Mouse (Mus musculus): Measurements from ENCODE around the gene Pex7.

The Pex7 gene

GRCm38 (mm10) chr10:19907246-19907804, at the start of gene Pex7:
Gene Pex7, minus strand, starts transcription at chr10:19907689.
- peak; percentile 95 for DNase-seq

- DNase-seq: no peak
Measured at GRCm38 (mm10) chr10:19956745-19957144, 49.3 kb upstream of the Pex7 start.

- no peak for DNase-seq
Measured at GRCm38 (mm10) chr10:19955817-19956216, 48.3 kb upstream of the Pex7 start.

GRCm38 (mm10) chr10:19954572-19954971, 47.1 kb upstream of the Pex7 start:
- no peak for DNase-seq

- no peak for DNase-seq
Measured at GRCm38 (mm10) chr10:19953032-19953761, 45.7 kb upstream of the Pex7 start.

GRCm38 (mm10) chr10:19949106-19949505, 41.6 kb upstream of the Pex7 start:
- no peak for DNase-seq

- no peak for DNase-seq
Measured at GRCm38 (mm10) chr10:19948381-19948780, 40.9 kb upstream of the Pex7 start.

GRCm38 (mm10) chr10:19947901-19948300, 40.4 kb upstream of the Pex7 start:
- no peak for DNase-seq

GRCm38 (mm10) chr10:19947441-19947840, 40.0 kb upstream of the Pex7 start:
- DNase-seq: no peak

GRCm38 (mm10) chr10:19946644-19947043, 39.2 kb upstream of the Pex7 start:
- DNase-seq: no peak

GRCm38 (mm10) chr10:19945651-19946050, 38.2 kb upstream of the Pex7 start:
- no peak for DNase-seq

GRCm38 (mm10) chr10:19942621-19943020, 35.1 kb upstream of the Pex7 start:
- no peak for DNase-seq

- DNase-seq: no peak
Measured at GRCm38 (mm10) chr10:19941914-19942313, 34.4 kb upstream of the Pex7 start.

- DNase-seq: no peak
Measured at GRCm38 (mm10) chr10:19941063-19941462, 33.6 kb upstream of the Pex7 start.

GRCm38 (mm10) chr10:19940626-19941025, 33.1 kb upstream of the Pex7 start:
- no peak for DNase-seq

- DNase-seq: no peak
Measured at GRCm38 (mm10) chr10:19940127-19940526, 32.6 kb upstream of the Pex7 start.

GRCm38 (mm10) chr10:19939282-19939705, 31.8 kb upstream of the Pex7 start:
- DNase-seq: no peak

- no peak for DNase-seq
Measured at GRCm38 (mm10) chr10:19938738-19939137, 31.2 kb upstream of the Pex7 start.

GRCm38 (mm10) chr10:19936961-19937708, 29.6 kb upstream of the Pex7 start:
- no peak for DNase-seq

- DNase-seq: no peak
Measured at GRCm38 (mm10) chr10:19935821-19936367, 28.4 kb upstream of the Pex7 start.

- no peak for DNase-seq
Measured at GRCm38 (mm10) chr10:19935295-19935623, 27.8 kb upstream of the Pex7 start.

- DNase-seq: peak; percentile 58
Measured at GRCm38 (mm10) chr10:19934384-19935294, 27.1 kb upstream of the Pex7 start, which contains the start of gene Map3k5. Gene Map3k5, plus strand, starts transcription at chr10:19934472.
